Mouse (Mus musculus) heart, postnatal 10 days (tissue): ENCODE data around the gene Gm15293. TPM values are rescaled to one million over a fixed set of nuclear protein-coding genes. Genes with fewer than 3 reads are reported as not detected.
"Not testable (repeated sequence)": the region's sequence is repeated elsewhere in the genome, so short reads cannot be mapped to it uniquely, and the experiment has no call there.

Source experiments
- DNase-seq, 2 experiments: peaks; one replicate each; pipeline ENCODE4 v3.0.0; 2021
- intact Hi-C: fragments of 180-260 bp; cut with DNase I; formaldehyde crosslinking; loops from one replicate; pipeline ENCODE4 v1.15.1; 2025
- total RNA-seq, 2 experiments: library from RNA; stranded (reverse); gene quantifications; 2 replicates each; pipeline ENCODE4 v1.2.3; 2021

The Gm15293 gene
- total RNA-seq = not detected

GRCm38 (mm10) chr8:21201261-21201660, at the start of gene Gm15293:
Gene Gm15293, plus strand, starts transcription at chr8:21201561.
- DNase-seq, intact Hi-C loops: not testable (repeated sequence)

GRCm38 (mm10) chr8:21161977-21162376, 39.4 kb upstream of the Gm15293 start, which contains the start of gene Defa22:
Gene Defa22, plus strand, starts transcription at chr8:21162277.
- DNase-seq, intact Hi-C loops: not testable (repeated sequence)

- intact Hi-C loops, DNase-seq: not testable (repeated sequence)
These were observed 10.0 kb upstream of the Gm15293 start, which contains the start of gene Defa31 for GRCm38 (mm10) chr8:21191314-21191713. Gene Defa31, plus strand, starts transcription at chr8:21191614.

Other genes starting within 250 kb of the Gm15293 start
- gene Defa21, start 176.0 kb upstream of the Gm15293 start, total RNA-seq = not detected
- gene Defa23, start 146.5 kb upstream of the Gm15293 start, total RNA-seq = not detected
- gene Defa35, start 136.5 kb upstream of the Gm15293 start, total RNA-seq = not detected
- gene Defa25, start 117.1 kb upstream of the Gm15293 start, total RNA-seq = not detected
- gene Gm14851, start 105.5 kb upstream of the Gm15293 start, total RNA-seq = not detected
- not detected for gene Defa30, start 66.9 kb upstream of the Gm15293 start, total RNA-seq
- not detected for gene Defa22, start 39.3 kb upstream of the Gm15293 start, total RNA-seq
- gene Defa31, start 9.9 kb upstream of the Gm15293 start, total RNA-seq = not detected
- not detected for gene Gm15292, start 48.2 kb downstream of the Gm15293 start, total RNA-seq
- not detected for gene Defa27, start 114.0 kb downstream of the Gm15293 start, total RNA-seq
- gene Defa29, start 125.5 kb downstream of the Gm15293 start, total RNA-seq = not detected
- not detected for gene Defa2, start 177.0 kb downstream of the Gm15293 start, total RNA-seq
- not detected for gene Defa33, start 190.2 kb downstream of the Gm15293 start, total RNA-seq
- gene Defa36, start 225.8 kb downstream of the Gm15293 start, total RNA-seq = not detected